Mouse (Mus musculus) cerebellum, postnatal 25 days (tissue): ENCODE data around the gene Arhgap17.

Experiments used
- DNase-seq, 2 experiments: peaks; one replicate each; pipeline ENCODE4 v3.0.0; 2021; ENCODE audit warnings: mixed read lengths in 2 of 2

The Arhgap17 gene

GRCm38 (mm10) chr7:123273056-123273455 is 96.7 kb downstream of the Arhgap17 start:
- DNase-seq: no peak

- DNase-seq: peak in 1 of 2 experiments; percentile 17
Measured at GRCm38 (mm10) chr7:123258103-123258502, 111.6 kb downstream of the Arhgap17 start.

GRCm38 (mm10) chr7:123254196-123254970 is 115.3 kb downstream of the Arhgap17 start:
- DNase-seq: no peak

- no peak for DNase-seq
Measured at GRCm38 (mm10) chr7:123253396-123253795, 116.3 kb downstream of the Arhgap17 start.

- no peak for DNase-seq
Measured at GRCm38 (mm10) chr7:123251343-123251742, 118.4 kb downstream of the Arhgap17 start.

- no peak for DNase-seq
Measured at GRCm38 (mm10) chr7:123248166-123248565, 121.5 kb downstream of the Arhgap17 start.

- DNase-seq: no peak
Measured at GRCm38 (mm10) chr7:123246504-123247084, 123.1 kb downstream of the Arhgap17 start.

- DNase-seq: no peak
Measured at GRCm38 (mm10) chr7:123244833-123245232, 124.9 kb downstream of the Arhgap17 start.

GRCm38 (mm10) chr7:123242241-123242640 is 127.5 kb downstream of the Arhgap17 start:
- DNase-seq: no peak

- DNase-seq: no peak
Measured at GRCm38 (mm10) chr7:123240064-123240463, 129.7 kb downstream of the Arhgap17 start.

- no peak for DNase-seq
Measured at GRCm38 (mm10) chr7:123238621-123239020, 131.1 kb downstream of the Arhgap17 start.

GRCm38 (mm10) chr7:123235449-123235848 is 134.3 kb downstream of the Arhgap17 start:
- no peak for DNase-seq
